Mouse (Mus musculus) neutrophil, adult 5-6 weeks (primary cell): ENCODE measurements around the gene Hist1h2bb. TPM values are rescaled to one million over a fixed set of nuclear protein-coding genes. Genes with fewer than 3 reads are reported as not detected.
"Not testable (repeated sequence)": the region's sequence is repeated elsewhere in the genome, so short reads cannot be mapped to it uniquely, and the experiment has no call there.

Experiments used
- ATAC-seq: fragments of 151-379, 151-347 bp; 2 replicates; pipeline ENCODE4 v1.8.0; 2017; ENCODE audit warnings: mild to moderate bottlenecking, moderate TSS enrichment; ENCODE audit not compliant: insufficient number of reproducible peaks, poor library complexity, low FRiP score, severe bottlenecking; ENCODE audit errors: extremely low read depth
- total RNA-seq: library from RNA; stranded (forward); fragments of 200-1000 nt; gene quantifications from 2 replicates; pipeline ENCODE4 v1.2.3, GENCODE M21; 2017

Gene Hist1h2bb
- total RNA-seq, 1 experiment from 2014 or later, result 77.7 TPM

DNA sequence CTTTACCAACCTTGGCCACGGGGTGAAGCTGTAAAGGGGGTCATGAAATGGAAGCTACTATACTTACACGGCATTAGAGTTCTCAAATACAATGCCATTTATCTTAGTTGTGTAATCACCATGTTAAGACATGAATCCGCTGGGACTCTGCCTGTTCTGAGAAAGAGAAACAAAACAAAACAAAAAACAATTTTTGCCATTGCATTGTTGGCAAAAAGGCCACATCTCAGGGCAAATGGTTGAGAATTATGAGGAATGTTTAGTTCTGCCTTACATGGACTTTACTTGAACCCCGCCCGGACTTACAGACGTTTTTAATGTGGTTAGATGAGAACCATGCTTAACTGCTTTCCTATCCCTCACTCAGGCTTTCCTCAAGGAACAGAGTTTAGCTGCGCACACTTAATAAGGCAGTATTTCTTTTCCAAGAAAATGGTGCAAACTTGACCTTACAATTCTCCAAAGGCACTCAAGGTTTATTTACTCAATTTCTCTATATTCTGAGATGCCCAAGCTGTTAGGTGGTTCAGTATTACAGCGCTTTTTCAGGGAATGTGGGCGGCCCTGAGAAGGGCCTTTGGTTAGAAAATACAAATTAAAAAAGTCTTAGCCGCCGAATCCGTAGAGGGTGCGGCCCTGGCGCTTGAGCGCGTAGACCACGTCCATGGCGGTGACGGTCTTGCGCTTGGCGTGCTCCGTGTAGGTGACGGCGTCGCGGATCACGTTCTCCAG is 13.9 kb downstream of the Hist1h2bb start:
- no peak for ATAC-seq

DNA sequence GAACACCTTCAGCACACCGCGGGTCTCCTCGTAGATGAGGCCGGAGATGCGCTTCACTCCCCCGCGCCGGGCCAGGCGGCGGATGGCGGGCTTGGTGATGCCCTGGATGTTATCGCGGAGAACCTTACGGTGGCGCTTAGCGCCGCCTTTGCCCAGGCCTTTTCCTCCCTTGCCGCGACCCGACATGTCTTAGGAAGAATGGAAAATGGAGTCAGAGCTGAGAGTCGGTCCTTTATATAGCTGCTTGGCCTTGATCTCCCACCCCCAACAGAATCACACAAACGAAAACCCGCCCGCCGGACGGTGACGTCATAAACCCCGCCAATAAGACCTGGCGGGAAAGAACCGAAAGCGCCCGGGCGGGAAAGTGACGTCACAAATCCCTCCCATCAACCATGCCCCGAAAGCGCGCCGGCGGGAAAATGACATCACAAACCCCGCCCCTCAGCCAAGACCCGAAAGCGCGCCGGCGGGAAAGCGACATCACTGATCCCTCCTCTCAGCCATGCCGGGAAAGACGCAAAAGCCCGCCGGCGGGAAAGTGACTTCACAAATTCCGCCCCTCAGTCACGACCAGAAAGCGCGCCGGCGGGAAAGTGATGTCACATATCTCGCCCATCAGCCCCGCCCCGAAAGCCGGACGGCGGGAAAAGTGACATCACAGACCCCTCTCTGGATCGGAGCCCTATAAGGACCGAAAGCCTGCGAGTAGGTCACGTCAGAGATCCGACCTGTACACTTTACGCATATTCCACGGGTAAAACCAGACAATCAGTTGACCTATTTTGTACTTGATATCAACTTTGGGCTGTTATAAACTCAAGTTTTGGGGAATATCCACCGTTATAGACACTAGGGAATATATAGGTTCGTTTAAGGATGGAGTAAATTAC is 14.7 kb downstream of the Hist1h2bb start, which contains the start of gene Hist1h4a:
TSS of gene Hist1h4a (minus strand) at position 259 of the 893 bp plus-strand sequence.
- peak; percentile 40 for ATAC-seq

DNA sequence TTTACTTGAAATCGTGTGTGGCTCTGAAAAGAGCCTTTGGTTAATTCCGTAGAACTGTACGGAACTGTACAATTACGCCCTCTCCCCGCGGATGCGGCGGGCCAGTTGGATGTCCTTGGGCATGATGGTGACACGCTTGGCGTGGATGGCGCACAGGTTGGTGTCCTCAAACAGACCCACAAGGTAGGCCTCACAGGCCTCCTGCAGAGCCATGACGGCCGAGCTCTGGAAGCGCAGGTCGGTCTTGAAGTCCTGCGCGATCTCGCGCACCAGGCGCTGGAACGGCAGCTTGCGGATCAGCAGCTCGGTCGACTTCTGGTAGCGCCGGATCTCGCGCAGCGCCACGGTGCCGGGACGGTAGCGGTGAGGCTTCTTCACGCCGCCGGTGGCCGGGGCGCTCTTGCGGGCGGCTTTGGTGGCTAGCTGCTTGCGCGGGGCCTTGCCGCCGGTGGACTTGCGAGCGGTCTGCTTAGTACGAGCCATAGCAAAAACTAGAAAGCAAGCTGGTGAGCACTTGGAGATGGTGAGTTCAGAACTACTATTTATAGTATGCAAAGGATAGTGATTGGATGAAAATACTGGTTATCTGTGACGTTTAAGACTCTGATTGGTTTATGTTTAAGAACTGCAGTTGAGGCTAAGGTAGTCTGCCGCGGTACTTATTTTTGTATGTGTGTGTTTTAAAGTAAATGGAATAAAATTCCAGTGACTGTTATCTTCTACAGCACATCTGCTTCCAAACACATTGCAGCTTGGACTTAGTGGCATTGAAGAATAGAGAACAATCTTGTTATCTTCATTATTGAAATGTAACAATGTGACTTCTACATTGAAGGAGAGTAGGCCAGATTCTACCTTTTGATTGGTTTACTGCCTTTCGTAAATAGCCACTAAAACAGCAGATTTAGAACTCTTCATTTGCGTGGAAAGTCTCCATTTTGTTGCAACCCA is 15.6 kb downstream of the Hist1h2bb start, which contains the start of gene Hist1h3a:
TSS of gene Hist1h3a (minus strand) at position 516 of the 951 bp plus-strand sequence.
- peak; percentile 68 for ATAC-seq

DNA sequence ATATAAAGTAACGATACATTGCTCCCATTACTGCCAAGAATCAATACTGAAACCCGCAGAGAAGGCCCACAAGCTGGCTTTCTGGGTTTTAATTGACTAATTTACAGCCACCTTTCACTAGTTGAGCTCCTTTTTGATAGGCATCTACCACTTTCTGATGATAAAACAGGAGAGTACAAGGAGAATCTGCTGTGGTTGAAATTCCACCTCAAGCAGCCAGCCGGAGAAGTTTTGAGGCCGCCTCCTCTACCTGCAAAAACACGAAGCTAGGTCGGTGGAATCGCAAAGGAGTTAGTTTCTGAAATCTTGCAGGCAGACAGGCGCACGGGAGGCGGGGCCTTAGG is 16.7 kb downstream of the Hist1h2bb start:
- ATAC-seq, result no peak

DNA sequence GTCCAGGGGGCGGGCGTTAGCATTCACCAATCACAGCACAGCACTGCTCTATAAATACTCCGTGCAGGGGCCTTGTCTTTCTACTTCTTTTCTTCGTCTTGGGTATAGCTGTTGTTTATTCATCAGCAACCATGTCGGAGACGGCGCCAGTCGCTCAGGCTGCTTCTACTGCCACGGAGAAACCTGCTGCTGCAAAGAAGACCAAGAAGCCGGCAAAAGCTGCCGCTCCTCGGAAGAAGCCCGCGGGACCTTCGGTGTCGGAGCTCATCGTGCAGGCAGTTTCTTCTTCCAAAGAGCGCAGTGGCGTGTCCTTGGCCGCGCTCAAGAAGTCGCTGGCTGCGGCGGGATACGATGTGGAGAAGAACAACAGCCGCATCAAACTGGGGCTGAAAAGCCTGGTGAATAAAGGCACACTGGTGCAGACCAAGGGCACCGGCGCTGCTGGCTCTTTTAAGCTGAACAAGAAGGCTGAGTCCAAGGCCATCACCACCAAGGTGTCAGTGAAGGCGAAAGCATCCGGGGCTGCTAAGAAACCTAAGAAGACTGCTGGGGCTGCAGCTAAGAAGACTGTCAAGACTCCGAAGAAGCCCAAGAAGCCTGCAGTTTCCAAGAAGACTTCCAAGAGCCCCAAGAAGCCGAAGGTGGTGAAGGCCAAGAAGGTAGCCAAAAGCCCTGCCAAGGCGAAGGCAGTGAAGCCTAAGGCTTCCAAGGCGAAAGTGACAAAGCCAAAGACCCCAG is 17.2 kb downstream of the Hist1h2bb start, which contains the start of gene Hist1h1a:
TSS of gene Hist1h1a (plus strand) at position 81 of the 738 bp plus-strand sequence.
- peak; percentile 69 for ATAC-seq

DNA sequence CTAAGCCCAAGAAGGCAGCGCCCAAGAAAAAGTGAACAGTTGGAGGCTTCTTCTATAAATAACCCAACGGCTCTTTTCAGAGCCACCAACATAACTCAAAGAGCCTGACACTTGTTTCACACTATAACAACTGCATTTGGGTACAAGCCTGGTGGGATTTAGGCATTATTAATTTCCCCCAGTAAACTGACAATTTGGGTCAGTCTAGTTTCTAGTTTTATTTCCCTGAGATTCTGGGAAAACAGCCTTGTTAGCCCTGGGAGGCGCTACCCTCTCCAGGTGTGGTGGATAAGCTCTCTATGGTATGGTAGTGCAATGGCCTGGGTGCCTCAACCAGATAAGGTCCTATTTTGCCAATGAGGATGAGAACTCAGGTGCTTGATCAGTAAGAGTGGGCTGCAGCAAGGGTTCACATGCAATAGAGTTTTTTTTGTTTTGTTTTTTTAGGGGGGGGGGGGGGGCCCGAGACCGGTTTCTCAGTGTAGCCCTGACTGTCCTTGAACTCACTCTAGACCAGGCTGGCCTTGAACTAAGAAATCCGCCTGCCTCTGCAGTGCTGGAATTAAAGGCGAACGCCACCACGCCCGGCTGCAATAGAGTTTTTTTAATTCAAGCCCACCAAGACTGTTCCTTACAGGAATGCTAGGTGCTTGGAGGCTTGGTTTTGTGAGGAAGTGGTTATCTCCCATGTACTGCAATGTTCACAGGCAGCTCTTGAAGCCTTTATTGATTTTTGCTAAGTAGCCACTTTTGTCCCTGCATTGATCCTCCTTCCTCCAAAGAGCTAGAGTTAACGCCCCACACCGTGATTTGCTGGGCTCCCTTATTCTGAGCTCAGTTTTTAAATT is 18.0 kb downstream of the Hist1h2bb start:
- ATAC-seq, result no peak

DNA sequence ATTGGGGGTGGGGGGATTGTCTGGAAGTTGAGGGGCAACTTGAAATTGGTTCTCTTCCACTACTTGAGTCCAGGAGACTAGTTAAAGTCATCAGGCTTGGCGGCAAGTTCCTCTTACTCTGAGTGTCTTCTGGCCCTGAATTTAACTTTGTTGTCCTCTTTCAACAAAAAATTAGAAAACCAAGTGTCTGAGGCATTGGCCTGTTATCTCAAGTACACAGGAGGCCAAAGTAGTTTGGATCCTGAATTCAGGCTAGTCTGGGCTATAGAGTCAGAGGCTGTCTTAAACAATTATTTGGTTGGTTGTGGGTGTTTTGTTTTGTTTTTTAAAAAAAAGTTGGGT is 18.6 kb downstream of the Hist1h2bb start:
- no peak for ATAC-seq

DNA sequence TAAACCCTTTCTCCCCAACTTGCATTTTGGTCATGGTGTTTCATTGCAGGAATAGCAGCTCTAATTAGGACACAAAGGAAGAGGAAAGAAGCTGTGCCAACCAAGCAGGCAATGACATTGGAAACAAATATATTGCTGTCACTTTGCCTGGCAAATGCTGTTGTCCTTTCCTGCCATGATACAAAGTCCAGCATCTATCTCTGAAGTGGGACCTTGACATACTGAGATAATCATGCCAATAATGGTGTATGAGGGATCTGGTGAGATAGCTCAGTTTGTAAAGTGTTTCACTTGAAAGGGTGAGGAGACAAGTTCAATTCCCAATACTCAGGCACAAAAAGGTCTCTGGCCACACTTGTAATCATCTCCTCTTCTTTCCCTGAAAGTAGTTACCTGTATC is 20.2 kb downstream of the Hist1h2bb start:
- ATAC-seq, result no peak

DNA sequence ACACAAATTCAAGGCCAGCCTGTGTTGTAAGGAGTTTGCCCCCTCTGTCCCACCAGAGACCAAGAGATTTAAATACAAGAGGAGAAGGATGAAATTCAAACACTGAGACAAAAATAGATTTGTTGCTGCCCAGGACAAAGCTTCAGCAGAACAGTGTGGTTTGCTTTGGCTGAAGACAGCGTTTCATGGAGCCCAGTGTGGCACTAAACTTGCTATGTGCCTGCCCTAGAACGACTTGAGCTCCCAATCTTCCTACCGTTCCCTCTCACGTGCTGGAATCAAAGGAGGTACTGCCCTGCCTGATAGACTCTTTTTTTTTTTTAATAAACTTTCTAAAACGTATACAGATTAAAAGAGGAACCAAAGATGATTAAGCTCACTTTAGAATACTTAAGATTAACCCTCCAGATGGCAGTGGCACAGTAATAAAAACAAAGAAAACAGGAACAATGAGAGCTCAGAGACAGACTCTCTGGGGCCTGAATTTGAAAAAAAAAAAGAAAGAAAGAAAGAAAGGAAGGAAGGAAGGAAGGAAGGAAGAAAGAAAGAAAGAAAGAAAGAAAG is 22.4 kb downstream of the Hist1h2bb start:
- 0 out of 2 replicates have a peak, but pooled peaks have one; percentile 23 for ATAC-seq

DNA sequence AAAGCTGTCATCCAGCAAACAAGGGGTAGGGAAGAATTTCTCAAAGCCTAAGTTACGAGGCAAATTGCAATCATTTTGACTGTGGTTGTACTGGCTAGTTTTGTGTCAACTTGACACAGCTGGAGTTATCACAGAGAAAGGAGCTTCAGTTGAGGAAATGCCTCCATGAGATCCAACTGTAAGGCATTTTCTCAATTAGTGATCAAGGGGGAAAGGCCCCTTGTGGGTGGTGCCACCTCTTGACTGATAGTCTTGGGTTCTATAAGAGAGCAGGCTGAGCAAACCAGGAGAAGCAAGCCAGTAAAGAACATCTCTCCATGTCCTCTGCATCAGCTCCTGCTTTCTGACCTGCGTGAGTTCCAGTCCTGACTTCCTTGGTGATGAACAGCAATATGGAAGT is 23.1 kb downstream of the Hist1h2bb start, which contains the start of gene Trim38:
TSS of gene Trim38 (plus strand) at position 301 of the 400 bp plus-strand sequence.
- not testable (repeated sequence) for ATAC-seq

DNA sequence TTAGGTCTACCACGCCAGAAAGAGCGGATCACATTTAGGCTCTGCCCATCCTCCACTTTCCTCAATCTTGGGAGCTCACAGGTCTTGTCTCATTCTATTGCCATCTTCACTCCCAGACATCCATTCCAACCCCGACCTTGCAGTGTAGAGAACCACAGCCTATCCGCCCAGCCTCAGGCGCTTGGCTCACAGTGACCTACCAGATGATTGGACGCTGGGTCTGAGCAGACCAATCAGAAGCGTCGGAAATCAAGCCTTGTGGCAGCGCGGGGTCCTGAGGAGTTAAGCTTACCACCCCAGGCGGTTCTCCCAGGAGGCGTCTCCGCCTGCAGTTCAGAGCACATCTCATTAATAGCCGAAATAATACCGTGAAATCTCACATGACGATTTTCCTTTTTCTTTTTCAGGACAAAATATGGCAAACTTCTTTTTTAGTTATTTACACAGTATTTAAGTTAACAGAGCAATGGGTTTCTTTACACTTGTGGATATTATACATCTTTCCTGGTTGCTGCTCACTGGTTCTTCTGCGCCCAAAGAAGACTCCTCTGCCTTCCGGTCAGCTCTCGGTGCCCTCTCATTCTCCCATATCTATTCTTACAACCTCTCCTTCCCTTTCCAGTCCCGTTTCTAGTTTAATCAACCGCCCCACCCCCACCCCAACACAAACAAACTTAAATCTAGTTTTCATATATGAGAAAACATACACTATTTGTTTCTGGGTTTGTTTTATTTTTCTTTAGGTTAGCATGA is 26.2 kb downstream of the Hist1h2bb start:
- ATAC-seq, result no peak

DNA sequence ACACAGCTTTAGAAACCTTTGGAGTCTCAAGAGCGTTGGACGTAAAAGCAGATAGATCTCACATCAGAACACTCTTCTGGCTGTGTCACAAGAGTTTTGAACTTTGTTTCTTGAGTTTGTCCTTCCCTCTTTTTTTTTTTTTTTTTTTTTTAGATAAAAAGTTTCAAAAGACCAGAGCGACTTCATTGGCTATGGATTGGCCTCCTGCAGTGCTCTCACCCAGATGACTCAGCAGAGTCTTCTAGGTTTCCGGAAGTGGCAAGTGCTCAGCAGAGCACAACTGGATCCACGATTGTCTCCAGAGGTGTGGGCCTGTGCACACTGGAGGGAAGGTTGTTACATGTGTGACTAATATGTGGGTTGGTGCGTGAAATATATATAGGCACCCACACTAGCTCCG is 31.8 kb downstream of the Hist1h2bb start:
- no peak for ATAC-seq

DNA sequence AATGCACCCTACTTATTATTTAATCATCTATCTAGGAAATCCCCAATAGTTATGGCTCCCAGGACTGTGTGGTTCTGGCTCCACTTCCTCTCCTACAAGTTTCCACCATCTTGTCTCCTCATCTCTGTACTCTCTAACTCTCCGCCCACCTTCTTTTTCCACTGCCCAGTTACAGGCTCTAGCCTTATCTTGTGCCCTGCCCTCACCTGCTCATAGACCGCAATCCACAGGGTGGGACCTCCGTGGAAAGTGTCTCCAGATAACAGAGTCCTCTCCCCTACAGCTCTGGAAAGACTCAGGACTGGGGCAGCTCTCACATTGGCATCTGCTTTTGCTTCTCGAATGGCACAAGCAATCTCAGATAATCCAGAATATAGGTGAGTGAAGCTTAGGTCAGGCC is 32.5 kb downstream of the Hist1h2bb start:
- no peak for ATAC-seq

DNA sequence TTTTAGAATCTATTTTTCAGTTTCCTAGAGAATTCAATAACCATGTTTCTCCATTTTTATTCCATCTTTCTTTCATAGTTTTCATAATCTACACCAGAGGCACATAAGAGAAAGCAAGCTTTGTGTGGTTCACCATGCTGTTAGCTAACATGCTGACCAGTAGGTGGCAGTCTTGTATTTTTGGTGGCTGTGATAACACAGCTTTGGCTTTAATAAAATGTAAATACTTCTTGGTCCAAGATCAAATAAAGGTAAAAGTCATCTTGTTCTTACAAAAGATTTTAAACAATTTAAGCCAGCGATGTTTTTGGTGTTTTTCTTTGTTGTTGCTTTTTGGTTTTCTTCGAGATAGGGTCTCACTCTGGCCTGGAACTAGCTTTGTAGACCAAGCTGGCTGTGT is 46.0 kb downstream of the Hist1h2bb start:
- peak; percentile 55; the same call in 1 of the 2 replicates for ATAC-seq
